Mouse (Mus musculus) embryo, embryonic 11.5 days (tissue): ENCODE data around the gene Oxsm.

Source experiments
- DNase-seq: peaks from one replicate; pipeline ENCODE4 v3.0.0-alpha.2; 2012; ENCODE audit warnings: low read depth, low spot score

Gene Oxsm

DNA sequence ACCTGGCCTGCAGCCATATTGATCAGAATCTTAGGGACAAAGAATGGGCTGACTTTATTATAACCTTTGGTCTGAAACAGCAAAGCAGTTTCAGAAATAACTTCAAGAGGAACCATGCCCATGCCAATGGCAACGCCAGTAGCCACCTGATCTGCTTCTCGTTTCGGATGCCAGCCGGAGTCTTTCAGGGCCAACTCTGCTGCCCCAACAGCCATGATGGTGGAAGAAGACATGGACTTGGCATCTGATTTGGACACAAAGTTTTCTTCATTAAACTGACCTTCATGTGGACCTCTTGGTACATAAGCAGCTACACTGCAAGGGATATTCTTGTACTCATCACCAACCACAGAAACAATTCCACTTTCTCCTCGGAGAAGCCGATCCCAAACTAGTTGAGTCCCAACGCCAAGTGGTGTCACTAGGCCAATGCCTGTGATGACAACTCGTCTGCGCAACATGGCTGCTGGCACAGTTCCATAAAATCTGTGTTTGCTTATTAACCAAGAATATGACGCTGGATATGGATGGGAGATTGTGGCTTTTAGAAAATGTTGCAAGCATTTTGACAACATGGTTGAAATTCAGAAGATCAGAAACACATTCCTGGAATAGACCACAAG, 7.3 kb downstream of the Oxsm start:
- DNase-seq: no peak

DNA sequence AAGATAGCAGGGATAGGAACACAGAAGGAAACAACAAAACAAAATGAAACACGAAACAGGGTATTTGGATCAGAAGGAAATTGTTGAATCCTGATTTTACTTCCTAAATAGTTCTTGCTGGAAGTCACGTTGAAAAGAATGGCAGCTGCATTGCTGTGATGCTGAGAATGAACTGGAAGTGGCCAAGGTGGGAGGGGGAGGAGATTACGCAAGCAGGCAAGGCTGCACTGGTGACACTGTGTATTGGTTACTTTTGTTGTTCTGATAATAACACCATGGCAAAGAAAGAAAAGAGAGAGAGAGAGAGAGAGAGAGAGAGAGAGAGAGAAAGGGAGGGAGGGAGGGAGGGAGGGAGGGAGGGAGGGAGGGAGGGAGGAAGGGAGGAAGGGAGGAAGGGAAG, 13.1 kb downstream of the Oxsm start:
- no peak for DNase-seq

DNA sequence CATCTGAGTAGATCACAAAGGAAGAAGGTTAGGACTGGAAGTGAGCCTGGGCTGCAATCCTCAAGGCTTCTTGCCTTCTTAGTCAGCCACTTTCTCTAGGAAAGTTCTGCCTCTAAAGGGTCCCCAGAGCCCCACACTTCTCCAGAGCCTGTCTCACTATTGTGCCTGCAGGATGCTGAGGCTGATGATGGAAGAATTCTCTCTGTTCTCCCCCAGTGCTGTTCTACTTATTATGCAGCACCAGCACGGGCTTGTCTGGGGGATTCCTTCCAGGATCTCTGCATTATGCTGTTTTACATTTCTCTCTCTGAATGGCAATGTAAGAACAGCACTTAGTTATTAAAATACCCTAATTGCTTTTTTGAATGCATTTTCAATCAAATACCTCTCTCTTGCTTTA, 16.1 kb downstream of the Oxsm start:
- no peak for DNase-seq

DNA sequence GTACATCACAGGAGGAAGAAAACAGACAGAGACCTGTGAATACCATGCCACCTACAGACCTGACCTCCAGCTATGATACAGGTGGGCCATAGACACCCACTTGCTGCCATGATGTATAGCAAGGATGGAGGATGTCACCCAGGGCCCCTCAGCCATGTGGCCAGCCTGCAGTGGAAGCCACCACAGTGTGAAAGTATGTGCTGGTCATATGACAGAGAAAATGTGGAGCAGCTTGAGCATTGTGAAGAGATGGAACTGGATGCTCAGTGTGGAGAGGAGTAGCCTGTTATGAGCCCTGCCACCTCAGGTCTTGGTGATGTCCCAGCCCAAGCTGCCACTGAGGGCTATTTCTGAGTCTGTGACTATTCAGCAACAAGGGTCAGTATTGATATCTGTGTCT, 19.0 kb downstream of the Oxsm start:
- DNase-seq: no peak

DNA sequence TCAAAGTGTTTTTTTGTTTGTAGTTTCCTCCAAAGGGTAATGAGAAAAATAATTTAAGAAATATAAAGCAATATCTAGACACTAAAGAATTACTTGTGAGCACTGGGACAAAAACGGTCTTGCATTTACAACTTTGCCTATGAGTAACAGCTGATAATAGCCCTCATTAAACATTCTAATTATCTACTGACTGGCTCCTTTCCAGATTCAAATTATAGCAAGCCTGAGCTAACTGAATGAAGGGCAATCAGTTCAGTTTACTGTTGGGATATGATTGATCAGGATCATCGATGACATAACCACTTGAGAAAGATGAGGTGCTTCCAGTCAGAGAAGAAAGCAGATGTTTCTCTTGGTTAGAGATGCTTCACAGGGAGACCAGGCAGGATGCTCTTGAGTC, 20.2 kb downstream of the Oxsm start:
- DNase-seq: no peak

DNA sequence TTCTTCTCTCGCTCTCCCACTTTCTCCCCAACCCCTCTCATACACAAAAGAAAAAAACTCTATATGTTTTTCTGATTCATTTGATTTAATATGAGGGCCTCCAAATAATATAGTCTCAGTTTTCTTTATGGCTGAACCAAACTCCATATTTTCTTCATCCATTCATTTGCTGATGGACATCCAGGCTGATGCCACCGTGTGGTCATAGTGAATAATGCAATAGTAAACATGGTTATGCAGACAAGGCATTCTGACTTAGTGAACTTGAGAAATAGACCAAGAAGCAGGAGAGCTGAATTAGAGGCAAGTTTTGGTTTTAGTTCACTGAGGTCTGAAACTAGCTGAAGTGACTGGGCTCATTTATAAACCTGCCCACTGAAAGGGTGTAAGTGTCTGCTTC, 30.6 kb downstream of the Oxsm start:
- DNase-seq: no peak

DNA sequence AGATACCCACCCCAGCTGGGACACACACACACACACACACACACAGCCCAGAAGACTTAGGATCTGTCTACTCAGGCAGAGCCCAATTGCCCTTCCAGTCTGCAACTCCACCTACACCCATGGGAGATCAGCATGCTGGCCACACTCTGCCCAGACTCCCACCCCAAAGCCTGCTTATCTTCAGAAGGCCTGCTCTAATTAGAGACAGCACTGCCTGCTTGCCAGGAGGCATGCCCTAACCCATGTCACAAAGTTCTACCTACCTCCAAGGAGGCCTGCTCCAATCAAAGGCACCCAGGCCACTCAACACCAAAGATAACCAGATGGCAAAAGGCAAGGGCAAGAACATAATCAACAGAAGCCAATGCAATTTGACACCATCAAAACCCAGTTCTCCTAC, 41.9 kb downstream of the Oxsm start:
- DNase-seq: no peak

DNA sequence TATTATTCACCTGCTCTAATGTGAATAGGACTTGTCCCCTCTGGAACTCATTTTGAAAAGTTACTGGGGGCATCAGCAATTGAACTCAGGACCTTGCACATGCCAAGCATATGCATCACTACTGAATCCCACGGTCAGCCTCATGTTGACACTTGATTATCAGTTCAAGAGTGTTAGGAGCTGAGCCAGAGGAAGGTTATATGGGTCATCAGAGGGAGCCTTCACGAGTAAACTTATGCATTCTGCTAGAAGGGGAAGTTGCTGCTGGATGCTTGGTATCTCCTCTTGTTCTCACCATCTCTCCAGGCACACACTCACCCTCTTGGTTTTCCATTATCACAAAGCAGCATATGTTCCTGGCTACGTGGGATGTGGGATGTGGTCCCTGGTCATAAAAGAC, 47.9 kb downstream of the Oxsm start:
- no peak for DNase-seq

DNA sequence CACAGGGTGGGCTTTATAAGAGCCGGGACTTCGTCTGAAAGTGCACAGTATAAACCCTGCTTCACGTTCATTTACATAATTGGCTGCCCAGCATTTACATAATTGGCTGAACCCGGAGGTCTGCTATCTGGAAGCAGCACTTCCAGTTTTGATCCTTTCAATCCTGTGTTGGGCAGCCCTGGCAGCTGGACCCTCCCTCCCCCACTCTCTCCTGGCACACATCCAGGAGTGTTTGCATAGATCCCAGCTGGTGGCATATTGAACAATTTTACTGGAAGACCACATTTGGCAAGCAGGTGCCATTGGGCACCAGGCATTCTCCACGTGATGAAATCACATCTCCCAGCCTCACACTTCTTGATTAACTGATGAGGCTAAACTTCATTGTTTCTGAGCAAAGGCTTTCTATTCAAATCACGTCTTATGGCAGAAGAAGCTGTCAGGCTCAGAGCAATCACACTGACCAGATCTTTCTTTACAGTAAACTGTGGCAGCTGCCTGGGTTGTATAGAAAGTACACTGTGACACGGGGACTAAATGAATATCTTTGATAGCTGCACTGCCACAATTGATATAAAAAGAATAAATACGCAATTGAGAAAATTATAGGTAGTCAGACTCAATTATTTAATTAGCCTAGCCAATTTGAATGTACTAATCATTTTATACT, 48.5 kb downstream of the Oxsm start:
- peak; percentile 34 for DNase-seq

DNA sequence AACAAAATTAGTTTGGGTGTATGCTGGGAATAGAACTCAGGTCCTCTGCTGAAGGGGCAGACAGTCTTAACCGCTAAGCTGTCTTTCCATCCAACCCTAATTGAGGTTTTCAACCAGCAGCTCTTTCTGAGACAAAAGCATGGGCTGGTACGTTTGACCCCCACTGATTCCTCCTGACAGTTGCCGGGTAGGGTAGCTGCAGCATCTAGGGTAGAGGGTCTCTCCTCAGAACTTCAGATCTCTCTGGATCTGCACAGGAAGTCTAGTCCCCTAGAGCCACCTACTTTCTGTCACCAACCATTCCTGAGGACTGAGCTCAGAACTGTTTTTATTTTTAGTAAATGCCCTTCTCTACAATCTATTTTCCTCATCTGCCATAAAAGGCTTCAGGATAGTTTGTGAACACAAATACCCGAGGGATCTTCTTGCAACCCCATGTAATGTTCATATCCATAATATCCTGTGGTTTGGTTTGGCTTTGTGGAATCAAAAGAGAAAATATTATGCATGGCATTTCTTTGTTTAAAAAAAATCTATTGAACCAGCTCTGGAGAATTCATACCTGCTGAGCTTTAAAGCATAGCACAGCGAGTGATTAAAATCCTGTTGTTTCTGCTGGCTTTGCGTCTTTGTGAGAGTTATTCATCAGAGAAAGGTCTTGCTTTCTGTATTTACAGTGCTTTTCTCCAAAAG, 49.2 kb downstream of the Oxsm start:
- no peak for DNase-seq

DNA sequence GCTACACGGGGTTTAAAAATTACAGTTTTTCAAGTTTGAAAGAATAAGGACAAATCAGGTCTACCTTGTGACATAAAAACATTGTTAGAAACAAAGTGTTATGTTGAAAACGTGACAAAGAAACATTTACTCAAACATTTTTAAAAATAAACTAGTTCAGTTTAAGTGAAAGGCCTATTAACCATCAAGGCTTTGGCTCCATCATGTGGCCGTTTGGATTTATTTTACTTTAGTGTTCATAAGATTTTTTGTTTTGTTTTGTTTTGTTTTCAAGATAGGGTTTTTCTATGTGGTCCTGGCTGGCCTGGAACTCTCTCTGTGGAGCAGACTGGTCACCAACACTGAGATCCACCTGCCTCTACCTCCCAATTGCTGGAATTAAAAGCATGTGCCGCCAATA, 53.1 kb downstream of the Oxsm start:
- peak; percentile 4 for DNase-seq

DNA sequence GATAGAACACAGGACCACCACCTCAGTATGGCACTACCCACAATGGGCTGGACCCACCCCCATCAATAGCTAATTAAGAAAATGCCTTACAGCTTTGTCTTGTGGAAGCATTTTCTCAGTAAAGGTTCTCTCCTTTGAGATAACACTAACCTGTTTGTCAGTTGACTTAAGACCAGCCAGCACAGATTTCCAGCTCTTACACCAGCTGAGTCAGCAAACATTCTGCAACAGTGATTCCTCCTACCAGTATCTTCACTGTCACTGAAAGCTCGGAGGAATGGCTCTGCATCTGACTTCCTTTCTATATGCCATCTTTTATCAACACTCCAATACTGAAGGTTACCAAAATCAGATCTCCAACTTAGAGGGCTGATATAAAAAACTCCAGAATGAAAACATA, 54.1 kb downstream of the Oxsm start:
- DNase-seq: no peak

DNA sequence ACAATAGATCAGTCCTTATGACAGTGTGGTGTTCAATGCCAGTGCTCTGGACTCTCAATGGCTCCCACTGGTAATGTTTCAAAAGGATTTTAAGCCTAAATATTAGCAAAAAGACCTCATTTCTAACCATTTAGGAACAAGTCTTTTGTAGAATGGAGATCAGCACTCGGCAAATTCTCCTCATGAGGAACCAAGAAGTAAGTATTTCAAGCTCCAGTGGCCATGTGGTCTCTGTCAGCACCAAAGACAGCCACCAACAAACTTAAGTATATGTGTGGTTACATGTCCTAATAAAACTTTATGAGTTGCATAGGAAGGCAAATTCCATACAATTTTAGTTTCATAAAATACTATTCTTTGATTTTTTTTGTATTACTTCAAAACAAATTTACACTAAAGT, 55.5 kb downstream of the Oxsm start:
- DNase-seq: no peak

DNA sequence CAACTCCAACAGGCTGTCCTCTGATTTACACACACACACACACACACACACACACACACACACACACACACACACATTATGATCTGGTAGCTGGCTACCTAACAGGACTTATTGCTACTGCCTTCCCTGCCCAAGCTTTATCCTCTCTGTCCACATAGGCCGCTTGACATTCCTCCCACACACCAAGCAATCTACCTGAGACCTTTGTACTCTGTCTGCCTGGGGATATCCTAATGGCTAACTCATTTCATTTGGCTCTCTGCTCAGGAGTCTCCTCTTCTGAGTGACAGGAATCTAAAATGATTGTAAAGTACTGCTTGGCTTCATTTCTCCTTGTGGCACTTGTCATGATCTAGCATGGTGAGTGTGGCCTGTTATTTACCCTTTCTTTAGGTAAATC, 60.5 kb downstream of the Oxsm start:
- no peak for DNase-seq
